Mouse (Mus musculus): ENCODE measurements around the gene Tmbim1.

DNA sequence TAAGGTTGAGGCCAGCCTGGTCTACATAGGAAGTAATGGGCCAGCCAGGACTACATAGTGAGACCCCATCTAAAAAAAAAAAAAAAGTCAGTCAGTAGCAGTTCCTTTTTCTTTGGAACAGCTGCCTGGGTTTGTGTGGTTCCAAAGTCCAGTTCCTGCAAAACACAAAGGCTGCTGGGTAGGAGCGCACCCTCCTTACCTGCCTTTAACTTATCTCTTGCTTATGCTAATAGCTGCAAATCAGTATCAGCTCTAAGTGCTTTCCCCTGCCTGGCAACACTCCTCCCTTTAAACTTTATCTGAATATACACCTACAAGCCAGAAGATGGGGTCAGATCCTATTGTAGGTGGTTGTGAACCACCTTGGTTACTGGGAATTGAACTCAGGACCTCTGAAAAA, 1.7 kb upstream of the Tmbim1 start:
- TF ChIP-seq CTCF (IDR thresholded peaks at IDR 0.05; ENCODE audit: low read depth): no peak
- no peak for TF ChIP-seq EP300 (IDR thresholded peaks at IDR 0.05; ENCODE audit: low read depth)

Measured in liver, postnatal 0 days (tissue).